Mouse (Mus musculus): ENCODE data around the gene Ddx39b.

- TF ChIP-seq CTCF (IDR thresholded peaks at IDR 0.05), result no peak
- no peak for TF ChIP-seq EP300 (IDR thresholded peaks at IDR 0.05; ENCODE audit: insufficient read depth, low read depth, low read length)
Measured at GRCm38 (mm10) chr17:35278049-35278448, 36.5 kb downstream of the Ddx39b start.

Data from heart, adult 2 months (tissue).